Mouse (Mus musculus) embryonic fibroblast, embryonic 13.5 days (primary cell): Measurements from ENCODE around the gene Cldn1. TPM values are rescaled to one million over a fixed set of nuclear protein-coding genes. Genes with fewer than 3 reads are reported as not detected.

Experiments
- H3K27ac ChIP-seq: 2 replicates; pipeline ENCODE4 v1.5.1; 2012; ENCODE audit warnings: low read length, control low read depth, inconsistent platforms; ENCODE audit not compliant: insufficient read depth
- H3K4me1 ChIP-seq: 2 replicates; pipeline ENCODE4 v1.6.1; 2011; ENCODE audit warnings: low read length; ENCODE audit not compliant: control insufficient read depth, insufficient read depth
- H3K4me3 ChIP-seq: 2 replicates; pipeline ENCODE4 v1.5.1; 2011; ENCODE audit warnings: mild to moderate bottlenecking, control low read depth, low read length; ENCODE audit not compliant: insufficient read depth
- CTCF ChIP-seq: IDR thresholded peaks from 2 replicates; pipeline ENCODE4 v1.5.1; 2011; ENCODE audit warnings: mild to moderate bottlenecking, control low read depth, low read length, moderate library complexity, borderline replicate concordance; ENCODE audit not compliant: insufficient read depth
- POLR2A ChIP-seq: IDR thresholded peaks from 2 replicates; pipeline ENCODE4 v1.6.1; 2011; ENCODE audit warnings: low read depth, mild to moderate bottlenecking, control low read depth, low read length, moderate library complexity
- polyA plus RNA-seq: library from polyadenylated mRNA; stranded (reverse); fragments of >200 nt; gene quantifications from 2 replicates; pipeline ENCODE4 v1.2.4, GENCODE M21; 2011; ENCODE audit warnings: low read depth; ENCODE audit not compliant: missing spikeins, insufficient read length

Cldn1 gene
- polyA plus RNA-seq, 1 experiment, result 3.1 TPM

- Histone ChIP-seq H3K4me1 (no peaks in the 10 kb centered on the region), H3K4me3 (no peak overlapping the region), H3K27ac (no peak overlapping the region)
- TF ChIP-seq POLR2A (no peak), CTCF (no peak)
Measured at GRCm38 (mm10) chr16:26369044-26369730, 2.5 kb downstream of the Cldn1 start.

GRCm38 (mm10) chr16:26368121-26368520 lies 3.5 kb downstream of the Cldn1 start:
- Histone ChIP-seq H3K4me3 (no peak overlapping the region), H3K4me1 (no peaks in the 10 kb centered on the region), H3K27ac (no peak overlapping the region)
- TF ChIP-seq POLR2A, result no peak
- no peak for TF ChIP-seq CTCF

- H3K27ac ChIP-seq, result no peak overlapping the region
- H3K4me3 ChIP-seq, result no peak overlapping the region
- H3K4me1 ChIP-seq, result no peaks in the 10 kb centered on the region
- TF ChIP-seq CTCF, result no peak
- no peak for TF ChIP-seq POLR2A
Measured at GRCm38 (mm10) chr16:26360694-26361093, 10.9 kb downstream of the Cldn1 start.

GRCm38 (mm10) chr16:26359619-26360018 lies 12.0 kb downstream of the Cldn1 start:
- TF ChIP-seq POLR2A, result no peak
- no peak overlapping the region for H3K27ac ChIP-seq
- no peaks in the 10 kb centered on the region for H3K4me1 ChIP-seq
- H3K4me3 ChIP-seq, result no peak overlapping the region

- Histone ChIP-seq H3K4me1 (no peaks in the 10 kb centered on the region), H3K27ac (no peak overlapping the region), H3K4me3 (no peak overlapping the region)
- TF ChIP-seq POLR2A, result no peak
- no peak for TF ChIP-seq CTCF
Measured at GRCm38 (mm10) chr16:26358898-26359297, 12.7 kb downstream of the Cldn1 start.

GRCm38 (mm10) chr16:26357863-26358780 lies 13.5 kb downstream of the Cldn1 start:
- Histone ChIP-seq H3K27ac (no peak overlapping the region), H3K4me3 (no peak overlapping the region), H3K4me1 (no peaks in the 10 kb centered on the region)
- TF ChIP-seq POLR2A, result no peak
- TF ChIP-seq CTCF, result no peak

GRCm38 (mm10) chr16:26355513-26355912 lies 16.1 kb downstream of the Cldn1 start:
- Histone ChIP-seq H3K4me3 (no peak overlapping the region), H3K4me1 (no peaks in the 10 kb centered on the region), H3K27ac (no peak overlapping the region)
- no peak for TF ChIP-seq POLR2A
- no peak for TF ChIP-seq CTCF

GRCm38 (mm10) chr16:26350786-26351185 lies 20.9 kb downstream of the Cldn1 start:
- H3K27ac ChIP-seq, result no peak overlapping the region
- no peak overlapping the region for H3K4me3 ChIP-seq
- H3K4me1 ChIP-seq, result no peaks in the 10 kb centered on the region
- no peak for TF ChIP-seq POLR2A
- no peak for TF ChIP-seq CTCF

- H3K4me1 ChIP-seq, result no peaks in the 10 kb centered on the region
- H3K4me3 ChIP-seq, result no peak overlapping the region
- TF ChIP-seq CTCF, result no peak
- no peak for TF ChIP-seq POLR2A
- H3K27ac ChIP-seq, result no peak overlapping the region
Measured at GRCm38 (mm10) chr16:26348809-26349208, 22.8 kb downstream of the Cldn1 start.

GRCm38 (mm10) chr16:26316281-26316680 lies 55.4 kb downstream of the Cldn1 start:
- no peak overlapping the region for H3K27ac ChIP-seq
- H3K4me3 ChIP-seq, result no peak overlapping the region
- TF ChIP-seq CTCF, result no peak
- no peak for TF ChIP-seq POLR2A
- peaks cover 6% of the 10 kb centered on the region for H3K4me1 ChIP-seq
